Mouse (Mus musculus): ENCODE results near the gene Fggy. TPM values are rescaled to one million over a fixed set of nuclear protein-coding genes. Genes with fewer than 3 reads are reported as not detected.

The Fggy gene
- polyA plus RNA-seq, 1 experiment = 10.8 TPM

GRCm38 (mm10) chr4:95597208-95597607 is 39.9 kb downstream of the Fggy start:
- no peaks in the 10 kb centered on the region for H3K79me3 ChIP-seq (ENCODE audit: low read depth)
- no peaks in the 10 kb centered on the region for H3K27me3 ChIP-seq (ENCODE audit: control insufficient read depth, insufficient read depth, insufficient read length)
- no peak overlapping the region for H3ac ChIP-seq (ENCODE audit: control insufficient read depth, insufficient read length, low read depth)
- no peaks in the 10 kb centered on the region for H3K79me2 ChIP-seq (ENCODE audit: control insufficient read depth, insufficient read depth)
- no peak overlapping the region for H3K4me3 ChIP-seq (ENCODE audit: insufficient read depth, poor library complexity, severe bottlenecking)
- TF ChIP-seq FOSL1 (IDR thresholded peaks at IDR 0.05; ENCODE audit: insufficient read depth, low read length, poor library complexity, severe bottlenecking) = no peak
- no peak for TF ChIP-seq CTCF (IDR thresholded peaks at IDR 0.05; ENCODE audit: control insufficient read depth, insufficient read depth, insufficient read length)
- no peak for TF ChIP-seq USF1 (IDR thresholded peaks at IDR 0.05; ENCODE audit: low read depth)
- peak; percentile 2 for TF ChIP-seq MAX (IDR thresholded peaks at IDR 0.05)
- peak; percentile 91 for TF ChIP-seq MYOD1 (IDR thresholded peaks at IDR 0.05; ENCODE audit: control insufficient read depth, insufficient read length, low read depth)
- TF ChIP-seq CEBPB (IDR thresholded peaks at IDR 0.05; ENCODE audit: low read depth) = no peak
- H3K36me3 ChIP-seq (ENCODE audit: control insufficient read depth, insufficient read depth) = peaks cover 3% of the 10 kb centered on the region

- no peak for TF ChIP-seq USF1 (IDR thresholded peaks at IDR 0.05; ENCODE audit: low read depth)
- TF ChIP-seq MYOG (IDR thresholded peaks at IDR 0.05; ENCODE audit: control insufficient read depth, extremely low read depth, insufficient read length) = no peak
- TF ChIP-seq FOSL1 (IDR thresholded peaks at IDR 0.05; ENCODE audit: insufficient read depth, low read length, poor library complexity, severe bottlenecking) = no peak
- no peak overlapping the region for H3K4me3 ChIP-seq (ENCODE audit: insufficient read depth, poor library complexity, severe bottlenecking)
- H3K79me3 ChIP-seq (ENCODE audit: low read depth) = no peaks in the 10 kb centered on the region
- no peaks in the 10 kb centered on the region for H3K79me2 ChIP-seq (ENCODE audit: control insufficient read depth, insufficient read depth)
- H3K27me3 ChIP-seq (ENCODE audit: control insufficient read depth, insufficient read depth, insufficient read length) = no peaks in the 10 kb centered on the region
- H3K36me3 ChIP-seq (ENCODE audit: control insufficient read depth, insufficient read depth) = peaks cover 3% of the 10 kb centered on the region
- H3ac ChIP-seq (ENCODE audit: control insufficient read depth, insufficient read length, low read depth) = no peak overlapping the region
These were observed 44.5 kb downstream of the Fggy start for GRCm38 (mm10) chr4:95601776-95602175.

GRCm38 (mm10) chr4:95603254-95603653 is 45.9 kb downstream of the Fggy start:
- no peaks in the 10 kb centered on the region for H3K79me3 ChIP-seq (ENCODE audit: low read depth)
- no peaks in the 10 kb centered on the region for H3K27me3 ChIP-seq (ENCODE audit: control insufficient read depth, insufficient read depth, insufficient read length)
- TF ChIP-seq USF1 (IDR thresholded peaks at IDR 0.05; ENCODE audit: low read depth) = no peak
- TF ChIP-seq FOSL1 (IDR thresholded peaks at IDR 0.05; ENCODE audit: insufficient read depth, low read length, poor library complexity, severe bottlenecking) = no peak
- TF ChIP-seq MAX (IDR thresholded peaks at IDR 0.05) = no peak
- no peak for TF ChIP-seq CEBPB (IDR thresholded peaks at IDR 0.05; ENCODE audit: low read depth)
- TF ChIP-seq CTCF (IDR thresholded peaks at IDR 0.05; ENCODE audit: control insufficient read depth, insufficient read depth, insufficient read length) = no peak
- no peak for TF ChIP-seq MYOG (IDR thresholded peaks at IDR 0.05; ENCODE audit: control insufficient read depth, extremely low read depth, insufficient read length)
- no peak for TF ChIP-seq MYOD1 (IDR thresholded peaks at IDR 0.05; ENCODE audit: control insufficient read depth, insufficient read length, low read depth)
- peaks cover 3% of the 10 kb centered on the region for H3K36me3 ChIP-seq (ENCODE audit: control insufficient read depth, insufficient read depth)
- no peak overlapping the region for H3K4me3 ChIP-seq (ENCODE audit: insufficient read depth, poor library complexity, severe bottlenecking)
- no peaks in the 10 kb centered on the region for H3K79me2 ChIP-seq (ENCODE audit: control insufficient read depth, insufficient read depth)
- no peak overlapping the region for H3ac ChIP-seq (ENCODE audit: control insufficient read depth, insufficient read length, low read depth)

- no peaks in the 10 kb centered on the region for H3K27me3 ChIP-seq (ENCODE audit: control insufficient read depth, insufficient read depth, insufficient read length)
- no peaks in the 10 kb centered on the region for H3K79me2 ChIP-seq (ENCODE audit: control insufficient read depth, insufficient read depth)
- H3ac ChIP-seq (ENCODE audit: control insufficient read depth, insufficient read length, low read depth) = no peak overlapping the region
- no peak overlapping the region for H3K4me3 ChIP-seq (ENCODE audit: insufficient read depth, poor library complexity, severe bottlenecking)
- no peak for TF ChIP-seq CEBPB (IDR thresholded peaks at IDR 0.05; ENCODE audit: low read depth)
- TF ChIP-seq MYOD1 (IDR thresholded peaks at IDR 0.05; ENCODE audit: control insufficient read depth, insufficient read length, low read depth) = no peak
- no peak for TF ChIP-seq MYOG (IDR thresholded peaks at IDR 0.05; ENCODE audit: control insufficient read depth, extremely low read depth, insufficient read length)
- TF ChIP-seq USF1 (IDR thresholded peaks at IDR 0.05; ENCODE audit: low read depth) = no peak
- TF ChIP-seq MAX (IDR thresholded peaks at IDR 0.05) = no peak
- no peak for TF ChIP-seq CTCF (IDR thresholded peaks at IDR 0.05; ENCODE audit: control insufficient read depth, insufficient read depth, insufficient read length)
- no peak for TF ChIP-seq FOSL1 (IDR thresholded peaks at IDR 0.05; ENCODE audit: insufficient read depth, low read length, poor library complexity, severe bottlenecking)
- no peaks in the 10 kb centered on the region for H3K36me3 ChIP-seq (ENCODE audit: control insufficient read depth, insufficient read depth)
- H3K79me3 ChIP-seq (ENCODE audit: low read depth) = no peaks in the 10 kb centered on the region
These were observed 53.4 kb downstream of the Fggy start for GRCm38 (mm10) chr4:95610663-95611062.

- no peaks in the 10 kb centered on the region for H3K79me3 ChIP-seq (ENCODE audit: low read depth)
- no peak overlapping the region for H3K4me3 ChIP-seq (ENCODE audit: insufficient read depth, poor library complexity, severe bottlenecking)
- H3K79me2 ChIP-seq (ENCODE audit: control insufficient read depth, insufficient read depth) = no peaks in the 10 kb centered on the region
- no peak overlapping the region for H3ac ChIP-seq (ENCODE audit: control insufficient read depth, insufficient read length, low read depth)
- no peaks in the 10 kb centered on the region for H3K27me3 ChIP-seq (ENCODE audit: control insufficient read depth, insufficient read depth, insufficient read length)
- TF ChIP-seq MAX (IDR thresholded peaks at IDR 0.05) = no peak
- no peaks in the 10 kb centered on the region for H3K36me3 ChIP-seq (ENCODE audit: control insufficient read depth, insufficient read depth)
These were observed 54.1 kb downstream of the Fggy start for GRCm38 (mm10) chr4:95611390-95611789.

- Histone ChIP-seq H3K4me3 (ENCODE audit: insufficient read depth, poor library complexity, severe bottlenecking) (no peak overlapping the region), H3K27me3 (ENCODE audit: control insufficient read depth, insufficient read depth, insufficient read length) (no peaks in the 10 kb centered on the region), H3K79me3 (ENCODE audit: low read depth) (no peaks in the 10 kb centered on the region), H3K36me3 (ENCODE audit: control insufficient read depth, insufficient read depth) (no peaks in the 10 kb centered on the region), H3ac (ENCODE audit: control insufficient read depth, insufficient read length, low read depth) (no peak overlapping the region), H3K79me2 (ENCODE audit: control insufficient read depth, insufficient read depth) (no peaks in the 10 kb centered on the region)
- TF ChIP-seq FOSL1 (IDR thresholded peaks at IDR 0.05; ENCODE audit: insufficient read depth, low read length, poor library complexity, severe bottlenecking) = no peak
- TF ChIP-seq MAX (IDR thresholded peaks at IDR 0.05) = no peak
- no peak for TF ChIP-seq MYOG (IDR thresholded peaks at IDR 0.05; ENCODE audit: control insufficient read depth, extremely low read depth, insufficient read length)
- TF ChIP-seq CTCF (IDR thresholded peaks at IDR 0.05; ENCODE audit: control insufficient read depth, insufficient read depth, insufficient read length) = no peak
- TF ChIP-seq USF1 (IDR thresholded peaks at IDR 0.05; ENCODE audit: low read depth) = no peak
- TF ChIP-seq MYOD1 (IDR thresholded peaks at IDR 0.05; ENCODE audit: control insufficient read depth, insufficient read length, low read depth) = no peak
- no peak for TF ChIP-seq CEBPB (IDR thresholded peaks at IDR 0.05; ENCODE audit: low read depth)
These were observed 63.7 kb downstream of the Fggy start for GRCm38 (mm10) chr4:95621046-95621445.
